Mouse (Mus musculus): ENCODE measurements around the gene Washc2.

DNA sequence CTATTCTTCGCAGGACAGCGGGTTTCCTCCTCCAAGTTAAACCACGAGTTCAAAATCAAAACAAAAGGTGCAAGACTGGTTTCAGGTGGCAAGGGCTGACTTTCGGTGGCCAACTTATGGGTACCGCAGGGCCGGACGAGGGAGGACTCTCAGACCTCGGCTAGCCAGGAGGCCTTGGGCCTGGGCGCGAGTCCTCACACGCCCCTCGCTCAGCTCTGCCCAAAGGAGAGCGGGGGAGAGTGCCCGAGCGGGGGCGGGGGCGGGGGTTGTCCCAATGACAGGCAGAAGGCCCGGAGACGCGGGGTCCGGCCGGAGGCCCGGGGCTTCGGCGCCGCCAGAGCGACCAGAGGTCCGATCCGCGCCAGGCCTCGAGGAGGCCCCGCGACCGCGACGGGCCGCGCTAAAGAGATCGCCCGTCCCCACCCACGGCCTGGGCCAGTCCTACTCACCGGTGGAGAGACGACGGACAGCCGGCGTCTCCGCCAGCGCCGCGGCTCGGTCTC, 15.0 kb upstream of the Washc2 start:
- no peak for TF ChIP-seq CTCF (IDR thresholded peaks at IDR 0.05; ENCODE audit: low read depth)
- TF ChIP-seq EP300 (IDR thresholded peaks at IDR 0.05; ENCODE audit: low read depth) = no peak

Data from liver, embryonic 14.5 days (tissue).